Mouse (Mus musculus): ENCODE data around the gene Cdk8. TPM values are rescaled to one million over a fixed set of nuclear protein-coding genes. Genes with fewer than 3 reads are reported as not detected.

The Cdk8 gene
- polyA plus RNA-seq, 1 experiment from 2014 or later, result 16.3 TPM

GRCm38 (mm10) chr5:146277513-146277912, 46.5 kb downstream of the Cdk8 start:
- DNase-seq (ENCODE audit: low spot score), result no peak

- DNase-seq (ENCODE audit: low spot score), result no peak
These were observed 49.0 kb downstream of the Cdk8 start for GRCm38 (mm10) chr5:146280012-146280411.

- peak; percentile 14 for DNase-seq (ENCODE audit: low spot score)
These were observed 50.3 kb downstream of the Cdk8 start for GRCm38 (mm10) chr5:146281241-146281818.

GRCm38 (mm10) chr5:146281884-146282579, 51.0 kb downstream of the Cdk8 start:
- no peak for DNase-seq (ENCODE audit: low spot score)

- DNase-seq (ENCODE audit: low spot score), result no peak
These were observed 52.9 kb downstream of the Cdk8 start for GRCm38 (mm10) chr5:146283899-146284298.

- DNase-seq (ENCODE audit: low spot score), result no peak
These were observed 56.4 kb downstream of the Cdk8 start for GRCm38 (mm10) chr5:146287416-146287815.

GRCm38 (mm10) chr5:146288048-146288501, 57.0 kb downstream of the Cdk8 start:
- DNase-seq (ENCODE audit: low spot score), result no peak

- no peak for DNase-seq (ENCODE audit: low spot score)
These were observed 58.9 kb downstream of the Cdk8 start for GRCm38 (mm10) chr5:146289921-146290320.

GRCm38 (mm10) chr5:146290446-146290845, 59.4 kb downstream of the Cdk8 start:
- DNase-seq (ENCODE audit: low spot score), result no peak

GRCm38 (mm10) chr5:146291560-146291959, 60.5 kb downstream of the Cdk8 start:
- no peak for DNase-seq (ENCODE audit: low spot score)

GRCm38 (mm10) chr5:146292896-146293680, 62.1 kb downstream of the Cdk8 start:
- no peak for DNase-seq (ENCODE audit: low spot score)

- no peak for DNase-seq (ENCODE audit: low spot score)
These were observed 63.1 kb downstream of the Cdk8 start for GRCm38 (mm10) chr5:146293919-146294700.

- DNase-seq (ENCODE audit: low spot score), result no peak
These were observed 63.8 kb downstream of the Cdk8 start for GRCm38 (mm10) chr5:146294834-146295233.

- no peak for DNase-seq (ENCODE audit: low spot score)
These were observed 67.9 kb downstream of the Cdk8 start for GRCm38 (mm10) chr5:146298807-146299519.

GRCm38 (mm10) chr5:146299520-146299870, 68.5 kb downstream of the Cdk8 start:
- no peak for DNase-seq (ENCODE audit: low spot score)

- DNase-seq (ENCODE audit: low spot score), result peak; percentile 61
These were observed 72.4 kb downstream of the Cdk8 start for GRCm38 (mm10) chr5:146303470-146303869.

GRCm38 (mm10) chr5:146307046-146307743, 76.2 kb downstream of the Cdk8 start:
- no peak for DNase-seq (ENCODE audit: low spot score)

GRCm38 (mm10) chr5:146307744-146308096, 76.7 kb downstream of the Cdk8 start:
- no peak for DNase-seq (ENCODE audit: low spot score)

- DNase-seq (ENCODE audit: low spot score), result no peak
These were observed 83.5 kb downstream of the Cdk8 start for GRCm38 (mm10) chr5:146314538-146314937.

GRCm38 (mm10) chr5:146315268-146315921, 84.4 kb downstream of the Cdk8 start:
- no peak for DNase-seq (ENCODE audit: low spot score)

Measured in thymus, postnatal 0 days (tissue).